ENCODE assay signal across 31 mouse cellular contexts in genomic region chr1:173633969-173634645, GRCm38 (mm10). TPM values are rescaled to one million over a fixed set of nuclear protein-coding genes. Genes with fewer than 3 reads are reported as not detected.
DNase-seq lines count a peak whose midpoint lies in the region; ATAC-seq and TF ChIP-seq lines count a peak whose summit lies in the region.
"Had no signal": no experiment of that assay in that cellular context is flagged by ENCODE, and none has a peak within 500 bp of the region (broad histone marks: within the 10 kb centered on the region; RNA-seq: fewer than 3 reads in every experiment).

No protein-coding gene starts in this region.

- no peaks in the 10 kb centered on the region for H3K79me2 ChIP-seq in heart, adult 2 months (replicated peaks; ENCODE audit: control insufficient read depth, insufficient read depth, low read length)

- peaks cover under 1% of the 10 kb centered on the region; the same call in 1 of the 2 replicates for H3K36me3 ChIP-seq in splenic B cell, adult 2 months (ENCODE audit: control insufficient read depth, insufficient read depth, low read length, poor library complexity, severe bottlenecking)
- no peaks in the 10 kb centered on the region for H3K36me3 ChIP-seq in heart, adult 2 months (ENCODE audit: control insufficient read depth, insufficient read depth, low read length)
- H3K36me3 ChIP-seq: forebrain, embryonic 10.5 days; heart, embryonic 10.5 days; hindbrain, embryonic 10.5 days; hindbrain, embryonic 13.5 days had no signal

- no peaks in the 10 kb centered on the region for H3K4me1 ChIP-seq in heart, adult 2 months (ENCODE audit: control insufficient read depth, insufficient read depth, low read length)
- H3K4me1 ChIP-seq: forebrain, embryonic 10.5 days; forebrain, embryonic 13.5 days; heart, embryonic 10.5 days; hindbrain, embryonic 10.5 days; hindbrain, embryonic 13.5 days had no signal

- intact Hi-C loops in heart, adult 2 months (cut with DNase I): no loop called here
- intact Hi-C loops in gastrocnemius, postnatal 14 days (cut with DNase I; ENCODE audit: low total_unique reads): no loop called here

- H3K9ac ChIP-seq in heart, adult 2 months (ENCODE audit: low read depth, low read length): no peak overlapping the region
- H3K9ac ChIP-seq: forebrain, embryonic 13.5 days; hindbrain, embryonic 13.5 days had no signal

- TF ChIP-seq EP300 in heart, adult 2 months (IDR thresholded peaks at IDR 0.05; ENCODE audit: insufficient read depth, low read depth, low read length): no peak

- ATAC-seq in granulocyte monocyte progenitor cell, adult 5-6 weeks (replicated peaks; ENCODE audit: poor library complexity, severe bottlenecking): peak; percentile 83
- peak; percentile 74 for ATAC-seq in megakaryocyte progenitor cell, adult 5-6 weeks (replicated peaks; ENCODE audit: poor library complexity)
- ATAC-seq: forebrain, embryonic 13.5 days; forebrain, embryonic 16.5 days; hindbrain, embryonic 16.5 days had no signal

- TF ChIP-seq CTCF in heart, adult 2 months (IDR thresholded peaks at IDR 0.05): no peak
- TF ChIP-seq CTCF in layer of hippocampus, adult 2 months (conservative IDR thresholded peaks at IDR 0.05): no peak

- no peak for TF ChIP-seq POLR2A in heart, adult 2 months (IDR thresholded peaks at IDR 0.05; ENCODE audit: insufficient read depth, low read depth, low read length)

- DNase-seq in CD4-positive helper T cell, adult 2 months (ENCODE audit: low read depth, low spot score): peak; percentile 11
- DNase-seq in splenic B cell, adult 2 months (ENCODE audit: low read depth, low spot score): peak; percentile 60
- DNase-seq in heart, adult 2 months: no peak
- DNase-seq in layer of hippocampus, adult 2 months (ENCODE audit: low spot score in 2 of 2): no peak
- no peak for DNase-seq in gastrocnemius, postnatal 14 days
- DNase-seq: adrenal gland, adult 8-10 months; adrenal gland, postnatal 25 days; B cell, adult 2 months; cerebellum, adult 11-12 months; cerebellum, adult 8-10 months; cerebellum, postnatal 10 days; cerebellum, postnatal 36 days; gastrocnemius, postnatal 10 days; heart, adult 18-20 months; heart, postnatal 36 days had no signal

- 76% methylated on average over 5 of the region's 5 CpGs for WGBS in heart, adult 2 months

- no peak overlapping the region for H3K4me3 ChIP-seq in heart, adult 2 months
- H3K4me3 ChIP-seq in layer of hippocampus, adult 2 months: no peak overlapping the region
- H3K4me3 ChIP-seq: forebrain, embryonic 10.5 days; forebrain, embryonic 13.5 days; heart, embryonic 10.5 days; hindbrain, embryonic 10.5 days; hindbrain, embryonic 13.5 days had no signal

- H3K27me3 ChIP-seq in splenic B cell, adult 2 months (ENCODE audit: control insufficient read depth, insufficient read depth, low read length, poor library complexity, severe bottlenecking): no peaks in the 10 kb centered on the region
- H3K27me3 ChIP-seq in heart, adult 2 months (ENCODE audit: control insufficient read depth, insufficient read depth, low read length): no peaks in the 10 kb centered on the region
- H3K27me3 ChIP-seq: forebrain, embryonic 13.5 days; hindbrain, embryonic 13.5 days had no signal

- H3K27ac ChIP-seq in heart, adult 2 months: no peak overlapping the region
- H3K27ac ChIP-seq in layer of hippocampus, adult 2 months: no peak overlapping the region
- H3K27ac ChIP-seq: forebrain, embryonic 10.5 days; forebrain, embryonic 13.5 days; heart, embryonic 10.5 days; hindbrain, embryonic 10.5 days; hindbrain, embryonic 13.5 days had no signal

RNA-seq across cellular contexts. Expression of gene Ifi209, which starts 3.4 kb away (rescaled TPM):
- total RNA-seq in granulocyte monocyte progenitor cell, adult 5-6 weeks (2014; fragmentation: Nextera tagmentation): 77.0 and 77.3 TPM in 2 replicates
- 143 and 146 TPM in 2 replicates for total RNA-seq in granulocyte monocyte progenitor cell, adult 5-6 weeks (2017)
- total RNA-seq in megakaryocyte progenitor cell, adult 5-6 weeks (2015): 67.0 and 77.5 TPM in 2 replicates
- total RNA-seq in megakaryocyte progenitor cell, adult 5-6 weeks (2017): 92.2 and 98.9 TPM in 2 replicates
- total RNA-seq in heart, adult 2 months (2021): under 1 TPM; 0.39 to 0.73 TPM
- 0.45 and 0.56 TPM in 2 replicates for polyA plus RNA-seq in heart, adult 2 months (2012; rRNA removed)
- not detected for total RNA-seq in layer of hippocampus, adult 2 months (2021)
- under 1 TPM; 0.09 to 0.12 TPM for total RNA-seq in gastrocnemius, postnatal 14 days (2021)
- total RNA-seq: gastrocnemius, adult 18-20 months; MEL had no signal
- polyA plus RNA-seq: embryonic facial prominence, embryonic 11.5 days; forebrain, embryonic 10.5 days; forebrain, embryonic 13.5 days; hindbrain, embryonic 10.5 days; hindbrain, embryonic 13.5 days had no signal

RNA-seq across cellular contexts. Expression of gene Ifi213, which starts 35.0 kb away (rescaled TPM):
- total RNA-seq in granulocyte monocyte progenitor cell, adult 5-6 weeks (2014; fragmentation: Nextera tagmentation): not detected in 2 replicates
- 0.47 TPM in 1 of 2 replicates, not detected in the other for total RNA-seq in granulocyte monocyte progenitor cell, adult 5-6 weeks (2017)
- 0.51 and 2.6 TPM in 2 replicates for total RNA-seq in megakaryocyte progenitor cell, adult 5-6 weeks (2015)
- 0.42 TPM in 1 of 2 replicates, not detected in the other for total RNA-seq in megakaryocyte progenitor cell, adult 5-6 weeks (2017)
- total RNA-seq in heart, adult 2 months (2021): under 1 TPM; 0.13 to 0.25 TPM
- polyA plus RNA-seq in heart, adult 2 months (2012; rRNA removed): 1.1 and 1.6 TPM in 2 replicates
- not detected for total RNA-seq in layer of hippocampus, adult 2 months (2021)
- not detected for total RNA-seq in gastrocnemius, postnatal 14 days (2021)
- total RNA-seq: gastrocnemius, adult 18-20 months; gastrocnemius, postnatal 10 days; gastrocnemius, postnatal 4 days; MEL had no signal
- polyA plus RNA-seq: embryonic facial prominence, embryonic 11.5 days; forebrain, embryonic 10.5 days; forebrain, embryonic 13.5 days; forebrain, embryonic 16.5 days; heart, embryonic 10.5 days; hindbrain, embryonic 10.5 days; hindbrain, embryonic 13.5 days had no signal

RNA-seq across cellular contexts. Expression of gene Ifi208, which starts 39.4 kb away (rescaled TPM):
- not detected in 2 replicates for total RNA-seq in granulocyte monocyte progenitor cell, adult 5-6 weeks (2014; fragmentation: Nextera tagmentation)
- not detected in 2 replicates for total RNA-seq in granulocyte monocyte progenitor cell, adult 5-6 weeks (2017)
- total RNA-seq in megakaryocyte progenitor cell, adult 5-6 weeks (2015): 0.20 TPM in 1 of 2 replicates, not detected in the other
- total RNA-seq in megakaryocyte progenitor cell, adult 5-6 weeks (2017): 0.20 TPM in 1 of 2 replicates, not detected in the other
- total RNA-seq in heart, adult 2 months (2021): under 1 TPM; 0.50 to 0.64 TPM
- polyA plus RNA-seq in heart, adult 2 months (2012; rRNA removed): 1.3 and 2.0 TPM in 2 replicates
- total RNA-seq in layer of hippocampus, adult 2 months (2021): not detected
- under 1 TPM in 1 of 2 experiments, not detected in 1; 0.08 TPM for total RNA-seq in gastrocnemius, postnatal 14 days (2021)
- total RNA-seq: gastrocnemius, postnatal 10 days; MEL had no signal
- polyA plus RNA-seq: brain, embryonic 14.5 days; embryonic facial prominence, embryonic 14.5 days; forebrain, embryonic 10.5 days; forebrain, embryonic 13.5 days; heart, embryonic 10.5 days; heart, postnatal 0 days; hindbrain, embryonic 10.5 days; hindbrain, embryonic 13.5 days; hindbrain, embryonic 16.5 days had no signal

Comparison
In these comparisons a context has a peak if more than half of its experiments do, and no peak if none do; other contexts are left out.
1. DNase-seq: peak in CD4-positive helper T cell, adult 2 months (single experiment) and splenic B cell, adult 2 months (single experiment); none in heart, adult 2 months (0 of 2), layer of hippocampus, adult 2 months (0 of 2) and gastrocnemius, postnatal 14 days (single experiment).
2. RNA of gene Ifi209, which starts 3.4 kb away (total RNA-seq): 77.0 to 146 TPM in granulocyte monocyte progenitor cell, adult 5-6 weeks and 67.0 to 98.9 TPM in megakaryocyte progenitor cell, adult 5-6 weeks; 0.39 to 0.73 TPM in heart, adult 2 months, 0.09 to 0.12 TPM in gastrocnemius, postnatal 14 days and not detected in layer of hippocampus, adult 2 months; every median in the first group is over 10 times any median in the second.